Mouse (Mus musculus) midbrain, embryonic 10.5 days (tissue): ENCODE data around the gene Slc44a5. TPM values are rescaled to one million over a fixed set of nuclear protein-coding genes. Genes with fewer than 3 reads are reported as not detected.

Source experiments
- DNase-seq: peaks from one replicate; pipeline ENCODE4 v3.0.0-alpha.2; 2017; ENCODE audit warnings: low spot score
- H3K27ac ChIP-seq: fragments of 300-500 bp; sonication (generic); replicated peaks from 2 replicates; pipeline ENCODE4 v1.5.1; 2016; ENCODE audit warnings: mild to moderate bottlenecking
- H3K27me3 ChIP-seq: fragments of 300-500 bp; sonication (generic); 2 replicates; pipeline ENCODE4 v1.6.1; 2016; ENCODE audit warnings: low read depth, mild to moderate bottlenecking; ENCODE audit not compliant: poor library complexity, severe bottlenecking
- H3K36me3 ChIP-seq: fragments of 300-500 bp; sonication (generic); 2 replicates; pipeline ENCODE4 v1.6.1; 2016; ENCODE audit warnings: mild to moderate bottlenecking, moderate library complexity
- H3K4me1 ChIP-seq: fragments of 300-500 bp; sonication (generic); 2 replicates; pipeline ENCODE4 v1.6.1; 2016
- H3K4me3 ChIP-seq: fragments of 300-500 bp; sonication (generic); 2 replicates; pipeline ENCODE4 v1.5.1; 2016; ENCODE audit warnings: mild to moderate bottlenecking, moderate library complexity
- H3K9me3 ChIP-seq: fragments of 300-500 bp; sonication (generic); replicated peaks from 2 replicates; pipeline ENCODE4 v1.6.1; 2016; ENCODE audit warnings: mild to moderate bottlenecking
- WGBS: fragments of 180-500 bp; shearing (Covaris S2); methylation state at CpG from one replicate; pipeline ENCODE4 v1.1.7; 2016; 5-methylcytosine and 5-hydroxymethylcytosine counted together
- polyA plus RNA-seq: library from polyadenylated mRNA; unstranded; fragments of >200 nt; fragmentation: Nextera tagmentation; extraction: Ambion mirVana; gene quantifications from 2 replicates; pipeline ENCODE4 v1.2.1, GENCODE M21; 2016

Slc44a5 gene
- polyA plus RNA-seq, 1 experiment from 2014 or later: 3.6 TPM

GRCm38 (mm10) chr3:154192328-154193030, 219.2 kb downstream of the Slc44a5 start:
- Histone ChIP-seq H3K27ac (peak overlapping the region; percentile 76), H3K4me3 (peak overlapping the region; percentile 36), H3K9me3 (no peaks in the 10 kb centered on the region), H3K4me1 (peaks cover 69% of the 10 kb centered on the region), H3K36me3 (no peaks in the 10 kb centered on the region), H3K27me3 (0 out of 2 replicates have a peak, but pooled peaks cover 5% of the 10 kb centered on the region)
- 3% methylated on average over 13 of the region's 14 CpGs for WGBS
- peak; percentile 45 for DNase-seq

GRCm38 (mm10) chr3:154193189-154193840, 220.1 kb downstream of the Slc44a5 start:
- Histone ChIP-seq H3K27ac (peak overlapping the region; percentile 76), H3K9me3 (no peaks in the 10 kb centered on the region), H3K4me1 (peaks cover 64% of the 10 kb centered on the region), H3K36me3 (no peaks in the 10 kb centered on the region), H3K27me3 (0 out of 2 replicates have a peak, but pooled peaks cover 5% of the 10 kb centered on the region), H3K4me3 (peak overlapping the region; percentile 36; the same call in 1 of the 2 replicates)
- WGBS: 60% methylated on average over 10 of the region's 10 CpGs
- no peak for DNase-seq

- H3K4me3 ChIP-seq: no peak overlapping the region
- DNase-seq: no peak
- H3K27me3 ChIP-seq: no peaks in the 10 kb centered on the region
- no peaks in the 10 kb centered on the region for H3K36me3 ChIP-seq
- peaks cover 8% of the 10 kb centered on the region for H3K4me1 ChIP-seq
- H3K27ac ChIP-seq: no peak overlapping the region
- 86% methylated on average over 8 of the region's 8 CpGs for WGBS
- H3K9me3 ChIP-seq: no peaks in the 10 kb centered on the region
These were observed 227.2 kb downstream of the Slc44a5 start for GRCm38 (mm10) chr3:154200422-154200828.

GRCm38 (mm10) chr3:154201796-154202195, 228.6 kb downstream of the Slc44a5 start:
- 0 out of 2 replicates have a peak, but pooled peaks cover 2% of the 10 kb centered on the region for H3K4me1 ChIP-seq
- 93% methylated on average over 12 of the region's 12 CpGs for whole genome bisulfite sequencing
- H3K36me3 ChIP-seq: no peaks in the 10 kb centered on the region
- H3K9me3 ChIP-seq: no peaks in the 10 kb centered on the region
- H3K27me3 ChIP-seq: no peaks in the 10 kb centered on the region
- H3K4me3 ChIP-seq: no peak overlapping the region
- H3K27ac ChIP-seq: no peak overlapping the region
- no peak for DNase-seq

GRCm38 (mm10) chr3:154202383-154202782, 229.1 kb downstream of the Slc44a5 start:
- Histone ChIP-seq H3K9me3 (no peaks in the 10 kb centered on the region), H3K27me3 (no peaks in the 10 kb centered on the region), H3K36me3 (no peaks in the 10 kb centered on the region), H3K4me3 (no peak overlapping the region), H3K27ac (no peak overlapping the region), H3K4me1 (0 out of 2 replicates have a peak, but pooled peaks cover 2% of the 10 kb centered on the region)
- 93% methylated on average over 13 of the region's 13 CpGs for WGBS
- no peak for DNase-seq

GRCm38 (mm10) chr3:154208479-154208878, 235.2 kb downstream of the Slc44a5 start:
- DNase-seq: no peak
- Histone ChIP-seq H3K27me3 (no peaks in the 10 kb centered on the region), H3K4me3 (no peak overlapping the region), H3K27ac (no peak overlapping the region), H3K9me3 (no peaks in the 10 kb centered on the region), H3K36me3 (no peaks in the 10 kb centered on the region), H3K4me1 (peaks cover 15% of the 10 kb centered on the region)
- WGBS: 90% methylated on average over 2 of the region's 2 CpGs

- WGBS: 42% methylated on average over 4 of the region's 4 CpGs
- H3K4me3 ChIP-seq: no peak overlapping the region
- peaks cover 15% of the 10 kb centered on the region for H3K4me1 ChIP-seq
- DNase-seq: no peak
- H3K27ac ChIP-seq: no peak overlapping the region
- no peaks in the 10 kb centered on the region for H3K27me3 ChIP-seq
- no peaks in the 10 kb centered on the region for H3K9me3 ChIP-seq
- H3K36me3 ChIP-seq: no peaks in the 10 kb centered on the region
These were observed 236.0 kb downstream of the Slc44a5 start for GRCm38 (mm10) chr3:154209201-154209754.

GRCm38 (mm10) chr3:154209776-154210430, 236.7 kb downstream of the Slc44a5 start:
- DNase-seq: no peak
- Histone ChIP-seq H3K9me3 (no peaks in the 10 kb centered on the region), H3K27ac (no peak overlapping the region), H3K27me3 (no peaks in the 10 kb centered on the region), H3K36me3 (no peaks in the 10 kb centered on the region), H3K4me1 (peaks cover 15% of the 10 kb centered on the region), H3K4me3 (no peak overlapping the region)
- WGBS: 29% methylated on average over 4 of the region's 4 CpGs

GRCm38 (mm10) chr3:154210431-154211055, 237.3 kb downstream of the Slc44a5 start:
- 74% methylated on average over 10 of the region's 10 CpGs for WGBS
- Histone ChIP-seq H3K36me3 (no peaks in the 10 kb centered on the region), H3K27ac (no peak overlapping the region), H3K4me3 (no peak overlapping the region), H3K4me1 (peaks cover 15% of the 10 kb centered on the region), H3K27me3 (no peaks in the 10 kb centered on the region), H3K9me3 (no peaks in the 10 kb centered on the region)
- no peak for DNase-seq

- DNase-seq: no peak
- H3K36me3 ChIP-seq: no peaks in the 10 kb centered on the region
- no peak overlapping the region for H3K4me3 ChIP-seq
- H3K27me3 ChIP-seq: no peaks in the 10 kb centered on the region
- 90% methylated on average over 2 of the region's 2 CpGs for WGBS
- peaks cover 15% of the 10 kb centered on the region for H3K4me1 ChIP-seq
- H3K9me3 ChIP-seq: no peaks in the 10 kb centered on the region
- no peak overlapping the region for H3K27ac ChIP-seq
These were observed 239.3 kb downstream of the Slc44a5 start for GRCm38 (mm10) chr3:154212551-154212950.

- Histone ChIP-seq H3K36me3 (no peaks in the 10 kb centered on the region), H3K27me3 (no peaks in the 10 kb centered on the region), H3K9me3 (no peaks in the 10 kb centered on the region), H3K27ac (no peak overlapping the region), H3K4me1 (no peaks in the 10 kb centered on the region), H3K4me3 (no peak overlapping the region)
- no peak for DNase-seq
- 83% methylated on average over 7 of the region's 7 CpGs for WGBS
These were observed 242.1 kb downstream of the Slc44a5 start for GRCm38 (mm10) chr3:154215309-154215708.

GRCm38 (mm10) chr3:154215779-154216178, 242.5 kb downstream of the Slc44a5 start:
- Histone ChIP-seq H3K27ac (no peak overlapping the region), H3K4me1 (no peaks in the 10 kb centered on the region), H3K4me3 (no peak overlapping the region), H3K9me3 (no peaks in the 10 kb centered on the region), H3K27me3 (no peaks in the 10 kb centered on the region), H3K36me3 (no peaks in the 10 kb centered on the region)
- no peak for DNase-seq
